Mouse (Mus musculus) MEL (cell line): ENCODE data around the gene Ppp1r11.

Experiments
- CTCF ChIP-seq, 3 experiments: IDR thresholded peaks in 2 of 3; conservative IDR thresholded peaks in 1 of 3; 2 replicates each; pipeline ENCODE4 v1.5.1; 2011 to 2012; ENCODE audit warnings: low read length in 3 of 3, low read depth in 2 of 3, mild to moderate bottlenecking in 2 of 3, improper control_type of control experiment in 1 of 3, inconsistent platforms in 1 of 3, mixed read lengths in 1 of 3, moderate library complexity in 1 of 3; ENCODE audit not compliant: control insufficient read depth in 1 of 3, insufficient read depth in 1 of 3, poor library complexity in 1 of 3, severe bottlenecking in 1 of 3
- EP300 ChIP-seq, 2 experiments: IDR thresholded peaks; 2 replicates each; pipeline ENCODE4 v1.6.1; 2011; ENCODE audit warnings: improper control_type of control experiment in 2 of 2, low read length in 2 of 2, low read depth in 1 of 2, mild to moderate bottlenecking in 1 of 2
- GATA1 ChIP-seq: IDR thresholded peaks from 2 replicates; pipeline ENCODE4 v1.6.1; 2011; ENCODE audit warnings: low read depth, low read length, improper control_type of control experiment
- KAT2A ChIP-seq: conservative IDR thresholded peaks from 2 replicates; pipeline ENCODE4 v1.6.1; 2012; ENCODE audit warnings: low read depth, low read length, improper control_type of control experiment, inconsistent platforms
- MAZ ChIP-seq: IDR thresholded peaks from 2 replicates; pipeline ENCODE4 v1.6.1; 2012; ENCODE audit warnings: low read depth, mild to moderate bottlenecking, inconsistent platforms, low read length, improper control_type of control experiment
- POLR2A ChIP-seq, 2 experiments: IDR thresholded peaks; 2 replicates each; pipeline ENCODE4 v1.6.1; 2011 to 2012; ENCODE audit warnings: low read length in 2 of 2, mild to moderate bottlenecking in 2 of 2, control low read depth in 1 of 2, improper control_type of control experiment in 1 of 2, low read depth in 1 of 2, moderate library complexity in 1 of 2; ENCODE audit not compliant: control insufficient read depth in 1 of 2, insufficient read depth in 1 of 2, poor library complexity in 1 of 2
- POLR2AphosphoS2 ChIP-seq: IDR thresholded peaks from 2 replicates; pipeline ENCODE4 v1.6.1; 2011; ENCODE audit warnings: low read length, improper control_type of control experiment
- SIN3A ChIP-seq: IDR thresholded peaks from 2 replicates; pipeline ENCODE4 v1.6.1; 2012; ENCODE audit warnings: low read length, improper control_type of control experiment, inconsistent platforms
- TBP ChIP-seq: IDR thresholded peaks from 2 replicates; pipeline ENCODE4 v1.8.0; 2011; ENCODE audit warnings: low read depth, low read length, improper control_type of control experiment
- UBTF ChIP-seq: IDR thresholded peaks from 2 replicates; pipeline ENCODE4 v1.6.1; 2012; ENCODE audit warnings: low read depth, mild to moderate bottlenecking, inconsistent platforms, low read length, improper control_type of control experiment, moderate library complexity, borderline replicate concordance; ENCODE audit not compliant: insufficient read depth
- ZC3H11A ChIP-seq: IDR thresholded peaks from 2 replicates; pipeline ENCODE4 v1.6.1; 2012; ENCODE audit warnings: low read depth, mild to moderate bottlenecking, inconsistent platforms, low read length, improper control_type of control experiment
- ZMIZ1 ChIP-seq: IDR thresholded peaks from 2 replicates; pipeline ENCODE4 v1.6.1; 2012; ENCODE audit warnings: low read depth, mild to moderate bottlenecking, inconsistent platforms, low read length, improper control_type of control experiment, moderate library complexity
- ZNF384 ChIP-seq: IDR thresholded peaks from 2 replicates; pipeline ENCODE4 v1.6.1; 2012; ENCODE audit warnings: low read depth, mild to moderate bottlenecking, inconsistent platforms, low read length, improper control_type of control experiment

DNA sequence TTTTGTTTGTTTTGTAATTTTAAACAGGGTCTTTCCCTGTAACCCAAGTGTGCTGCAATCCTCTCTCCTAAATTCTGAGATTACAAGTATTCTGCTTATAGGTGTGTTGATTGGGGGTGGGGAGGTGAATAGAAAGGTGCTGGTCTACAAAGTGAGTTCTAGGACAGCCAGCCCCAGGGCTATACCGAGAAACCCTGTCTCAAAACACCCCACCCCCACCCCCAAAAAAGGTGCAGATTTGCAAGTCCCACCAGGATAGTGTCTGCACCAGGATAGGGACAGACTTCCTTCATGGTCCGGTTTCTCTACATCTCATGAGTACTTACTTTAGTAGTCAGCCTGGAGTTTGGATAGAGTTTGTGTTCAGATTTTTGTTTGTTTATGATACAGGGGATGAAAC, 46.9 kb upstream of the Ppp1r11 start:
- TF ChIP-seq CTCF (IDR thresholded peaks at IDR 0.05 in 2 of 3, conservative IDR thresholded peaks at IDR 0.05 in 1 of 3; ENCODE audit: control insufficient read depth in 1 of 3, insufficient read depth in 1 of 3, low read depth in 2 of 3, low read length in 3 of 3, poor library complexity in 1 of 3, severe bottlenecking in 1 of 3): no peak
- no peak for TF ChIP-seq POLR2A (IDR thresholded peaks at IDR 0.05; ENCODE audit: control insufficient read depth in 1 of 2, insufficient read depth in 1 of 2, low read depth in 1 of 2, low read length in 2 of 2, poor library complexity in 1 of 2)
- no peak for TF ChIP-seq SIN3A
- TF ChIP-seq ZNF384: no peak
- TF ChIP-seq GATA1: no peak
- TF ChIP-seq EP300 (IDR thresholded peaks at IDR 0.05; ENCODE audit: low read depth in 1 of 2, low read length in 2 of 2): no peak
- no peak for TF ChIP-seq ZMIZ1
- no peak for TF ChIP-seq KAT2A
- no peak for TF ChIP-seq POLR2AphosphoS2
- no peak for TF ChIP-seq UBTF
- no peak for TF ChIP-seq ZC3H11A
- no peak for TF ChIP-seq TBP
- no peak for TF ChIP-seq MAZ
